Mouse (Mus musculus) liver, adult 2 months (tissue): ENCODE data around the gene Ehd1.

ENCODE experiments used
- CTCF ChIP-seq: fragments of 200-500 bp; IDR thresholded peaks from 2 replicates; pipeline ENCODE4 v1.5.1; 2011; ENCODE audit warnings: low read depth, low read length, control low read depth
- POLR2A ChIP-seq: fragments of 200-500 bp; IDR thresholded peaks from 2 replicates; pipeline ENCODE4 v1.6.1; 2011; ENCODE audit warnings: low read length, control low read depth; ENCODE audit not compliant: insufficient read depth; ENCODE audit errors: extremely low read depth

GRCm38 (mm10) chr19:6236053-6236441, 40.5 kb upstream of the Ehd1 start:
- TF ChIP-seq CTCF (no peak), POLR2A (no peak)
